Mouse (Mus musculus) heart, postnatal 0 days (tissue): ENCODE measurements around the gene Ovca2.

Experiments used
- CTCF ChIP-seq: IDR thresholded peaks from 2 replicates; pipeline ENCODE4 v1.5.1; 2016; ENCODE audit warnings: antibody characterized with exemption, control low read depth, low read depth
- EP300 ChIP-seq: IDR thresholded peaks from 2 replicates; pipeline ENCODE4 v1.6.1; 2016; ENCODE audit warnings: antibody characterized with exemption, low read depth

- no peak for TF ChIP-seq CTCF
- TF ChIP-seq EP300 = no peak
These were observed 7.3 kb downstream of the Ovca2 start for GRCm38 (mm10) chr11:75171186-75171865.
